Mouse (Mus musculus) heart, adult 2 months (tissue): Measurements from ENCODE around the gene Cyp2b19.

ENCODE experiments used
- CTCF ChIP-seq: fragments of 200-600 bp; IDR thresholded peaks from 2 replicates; pipeline ENCODE4 v1.8.1; 2022; ENCODE audit warnings: antibody characterized with exemption, mild to moderate bottlenecking, moderate library complexity
- EP300 ChIP-seq: fragments of 200-500 bp; IDR thresholded peaks from 2 replicates; pipeline ENCODE4 v1.6.1; 2011; ENCODE audit warnings: low read depth, low read length, control low read depth; ENCODE audit not compliant: insufficient read depth
- POLR2A ChIP-seq: fragments of 200-500 bp; IDR thresholded peaks from 2 replicates; pipeline ENCODE4 v1.6.1; 2011; ENCODE audit warnings: mild to moderate bottlenecking, low read depth, low read length, control low read depth; ENCODE audit not compliant: insufficient read depth

DNA sequence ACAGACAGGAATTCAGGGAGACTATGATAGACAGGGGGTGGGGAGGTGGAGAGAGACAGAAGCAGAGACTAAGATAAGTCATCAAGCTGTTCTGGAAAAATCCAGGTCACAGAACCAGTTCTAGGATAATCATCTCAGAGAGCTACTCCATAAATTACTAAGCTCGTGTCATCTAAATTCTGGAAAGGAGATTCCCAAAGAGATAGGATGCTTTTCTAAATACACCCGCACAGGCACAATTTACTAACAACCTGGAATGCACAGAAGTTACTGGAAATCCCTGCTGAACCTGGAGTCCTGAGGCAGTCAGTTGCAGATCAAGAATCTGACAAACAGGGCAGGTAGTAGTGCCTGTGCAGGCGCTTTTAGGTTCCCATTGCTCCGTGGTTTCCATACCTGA, 13.0 kb upstream of the Cyp2b19 start:
- no peak for TF ChIP-seq POLR2A
- no peak for TF ChIP-seq EP300
- TF ChIP-seq CTCF = no peak
